Mouse (Mus musculus): ENCODE measurements around the gene Fcmr.

Gene Fcmr

GRCm38 (mm10) chr1:130857456-130857855 lies 8.0 kb upstream of the Fcmr start:
- DNase-seq (ENCODE audit: extremely low read depth, low read depth, low spot score): no peak

DNA sequence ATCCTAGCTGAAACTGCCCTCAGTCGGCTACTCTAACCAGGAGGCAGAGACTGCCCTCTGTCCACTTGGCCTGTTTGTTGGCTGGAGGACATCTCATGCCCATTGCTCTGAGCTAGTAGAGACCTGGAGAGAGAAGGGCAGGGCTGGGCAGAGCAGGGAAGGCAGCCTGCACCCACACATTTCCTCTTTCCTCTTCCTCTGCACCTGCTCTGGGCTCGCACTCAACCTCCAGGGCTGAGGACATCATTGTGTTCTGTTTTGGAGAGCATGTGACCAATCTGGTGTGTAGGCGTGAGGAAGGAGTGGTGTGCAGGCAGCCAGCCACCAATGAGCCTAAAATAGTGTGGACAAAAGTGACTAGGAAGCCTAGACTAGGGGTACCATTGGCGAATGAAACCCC lies 1.2 kb upstream of the Fcmr start:
- DNase-seq (ENCODE audit: extremely low read depth, low read depth, low spot score): no peak

DNA sequence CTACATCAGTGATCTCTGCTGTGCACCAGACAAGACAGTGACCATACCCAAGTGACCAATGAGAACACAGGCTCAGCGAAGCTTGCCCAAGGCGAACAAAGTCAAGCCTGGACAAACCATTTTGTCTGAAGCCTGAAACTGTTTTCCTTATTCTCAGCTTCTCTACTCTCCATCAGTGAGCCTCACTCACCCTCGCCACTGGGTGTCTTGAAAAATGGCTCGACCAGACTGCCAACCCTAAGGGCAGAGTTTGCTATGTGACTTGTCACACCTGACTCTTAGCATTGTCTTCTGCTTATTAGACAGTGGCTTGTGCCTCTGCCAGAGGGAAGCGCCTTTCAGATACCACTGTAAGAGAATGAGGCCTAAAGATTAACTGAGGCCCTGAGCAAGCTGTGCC lies 728 bp upstream of the Fcmr start:
- no peak for DNase-seq (ENCODE audit: extremely low read depth, low read depth, low spot score)

DNA sequence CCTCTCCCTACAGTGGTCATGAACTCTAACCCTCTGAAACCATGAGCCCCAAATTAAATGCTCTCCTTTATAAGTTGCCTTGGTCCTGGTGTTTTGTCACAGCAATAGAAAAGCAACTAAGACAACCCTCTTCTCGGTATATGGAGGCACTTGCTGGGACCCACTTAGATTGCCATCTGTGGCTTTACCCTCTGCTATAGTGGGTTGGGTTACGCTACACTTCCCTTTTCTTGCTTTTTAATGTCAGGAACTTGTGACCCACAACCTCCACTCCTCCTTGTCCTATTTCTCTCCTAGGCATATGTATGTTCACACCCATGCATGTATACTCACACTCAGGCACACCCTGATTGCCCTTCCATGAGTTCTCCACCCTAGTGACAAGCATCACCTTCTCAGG lies 7.4 kb downstream of the Fcmr start:
- no peak for DNase-seq (ENCODE audit: extremely low read depth, low read depth, low spot score)

DNA sequence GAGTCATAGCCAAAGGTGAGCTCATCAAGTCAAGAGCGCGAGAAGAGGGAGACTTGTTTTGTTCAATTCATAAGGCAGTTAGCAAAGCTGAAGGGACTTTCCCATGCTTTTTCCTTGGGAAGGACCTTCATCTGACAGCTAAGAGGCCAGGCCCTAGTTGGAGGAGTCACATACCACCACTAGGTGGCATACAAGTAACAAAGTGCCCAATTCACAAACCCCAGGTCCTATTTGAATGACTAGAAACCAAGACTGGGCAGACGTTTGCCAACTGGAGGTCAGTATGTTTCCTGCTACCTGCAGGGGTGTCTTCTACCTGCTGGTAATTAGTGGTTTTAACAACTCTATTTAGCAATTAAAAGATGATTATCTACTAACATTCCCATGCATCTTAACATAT lies 9.7 kb downstream of the Fcmr start:
- no peak for DNase-seq (ENCODE audit: extremely low read depth, low read depth, low spot score)

DNA sequence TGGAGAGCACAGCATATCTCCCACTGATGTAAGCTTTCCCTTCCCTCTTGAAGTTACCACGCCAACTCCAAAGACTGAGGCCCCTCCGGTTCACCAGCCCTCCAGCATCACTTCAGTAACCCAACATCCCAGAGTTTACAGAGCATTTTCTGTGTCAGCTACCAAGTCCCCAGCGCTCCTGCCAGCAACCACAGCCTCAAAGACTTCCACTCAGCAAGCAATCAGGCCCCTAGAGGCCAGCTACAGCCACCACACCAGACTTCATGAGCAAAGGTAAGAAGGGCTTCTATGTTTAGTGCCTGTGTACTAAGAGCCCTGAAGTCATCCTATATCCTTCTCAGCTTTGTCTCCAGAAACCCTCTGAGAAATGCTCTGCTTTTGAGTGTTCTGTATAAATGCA lies 10.4 kb downstream of the Fcmr start:
- DNase-seq (ENCODE audit: extremely low read depth, low read depth, low spot score): no peak

GRCm38 (mm10) chr1:130876931-130877509 lies 11.6 kb downstream of the Fcmr start:
- no peak for DNase-seq (ENCODE audit: extremely low read depth, low read depth, low spot score)

DNA sequence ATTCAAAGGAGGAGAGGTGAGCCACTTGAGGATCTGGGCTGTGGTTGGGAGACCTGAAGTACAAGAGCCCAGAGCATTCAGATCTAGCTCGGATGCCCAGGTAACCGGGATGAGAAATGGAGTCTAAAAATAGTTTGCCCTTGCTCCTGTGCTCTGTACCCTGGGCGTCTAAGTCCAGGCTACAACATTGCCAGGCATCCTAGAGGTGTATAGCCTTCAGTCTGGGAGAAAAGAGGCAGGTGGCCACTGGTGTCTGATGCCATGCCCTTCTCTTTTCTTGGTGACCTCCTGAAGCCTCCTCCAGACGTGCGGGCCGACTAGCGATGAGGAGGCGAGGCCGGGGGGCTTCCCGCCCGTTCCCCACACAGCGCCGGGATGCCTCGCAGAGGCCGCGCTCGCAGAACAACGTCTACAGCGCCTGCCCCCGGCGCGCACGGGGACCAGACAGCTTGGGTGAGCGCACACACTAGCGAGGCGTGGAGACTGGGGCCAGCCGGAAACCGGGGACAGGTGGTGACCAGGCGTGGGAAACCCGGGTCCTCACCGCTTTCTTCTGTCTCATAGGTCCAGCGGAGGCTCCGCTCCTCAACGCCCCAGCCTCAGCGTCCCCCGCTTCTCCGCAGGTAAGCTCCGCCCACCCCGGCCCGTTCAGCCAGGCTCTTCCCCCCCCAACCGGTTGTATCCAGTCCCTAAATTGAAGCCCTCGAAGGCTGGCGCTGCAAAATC lies 12.6 kb downstream of the Fcmr start:
- DNase-seq (ENCODE audit: extremely low read depth, low read depth, low spot score): no peak

DNA sequence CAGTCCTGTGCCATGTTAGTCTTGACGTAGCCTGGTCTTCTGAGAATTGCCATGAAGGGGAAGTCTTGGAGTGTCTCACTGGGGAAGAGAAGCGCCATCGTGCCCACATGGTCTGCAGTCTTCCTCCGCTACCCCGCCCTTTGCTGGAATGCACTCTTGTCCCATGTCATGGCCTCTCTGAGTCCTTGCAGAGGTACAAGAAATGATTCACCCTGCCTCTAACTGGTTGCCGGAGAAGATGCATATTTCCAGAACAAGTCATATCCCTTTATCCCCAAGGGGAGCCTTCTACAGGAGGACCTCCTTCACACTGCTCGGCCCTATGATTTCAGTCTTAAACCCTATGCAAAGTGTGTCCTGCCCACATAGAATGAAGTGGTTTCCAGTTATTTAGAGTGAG lies 14.5 kb downstream of the Fcmr start:
- DNase-seq (ENCODE audit: extremely low read depth, low read depth, low spot score): no peak

GRCm38 (mm10) chr1:130883146-130883545 lies 17.7 kb downstream of the Fcmr start:
- DNase-seq (ENCODE audit: extremely low read depth, low read depth, low spot score): no peak

GRCm38 (mm10) chr1:130887354-130887753 lies 21.9 kb downstream of the Fcmr start, which contains the start of gene Il24:
TSS of gene Il24 (minus strand) at chr1:130887454.
- DNase-seq (ENCODE audit: extremely low read depth, low read depth, low spot score): no peak

DNA sequence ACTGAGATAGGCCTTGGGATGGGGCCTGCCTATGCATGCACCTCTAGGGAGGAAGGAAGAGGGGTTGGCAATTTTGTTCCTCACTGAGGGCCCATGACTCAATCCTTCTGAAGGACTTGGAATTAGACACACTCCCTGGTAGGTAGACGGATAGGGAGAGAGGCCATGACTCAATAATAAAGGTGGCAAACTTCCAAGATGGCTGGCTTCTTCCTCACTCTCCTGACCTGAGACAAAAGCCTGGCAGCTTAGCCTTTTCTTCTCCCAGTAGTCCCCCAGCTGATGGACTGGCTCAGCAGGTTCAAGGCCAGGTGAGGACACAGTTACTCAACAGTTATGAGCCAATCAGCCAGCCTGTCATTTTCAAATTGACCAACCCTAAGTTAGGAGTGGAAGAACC lies 27.0 kb downstream of the Fcmr start:
- peak; percentile 96 for DNase-seq (ENCODE audit: extremely low read depth, low read depth, low spot score)

- peak; percentile 66 for DNase-seq (ENCODE audit: extremely low read depth, low read depth, low spot score)
Observed at GRCm38 (mm10) chr1:130893329-130894040, 28.0 kb downstream of the Fcmr start.

GRCm38 (mm10) chr1:130894468-130894867 lies 29.0 kb downstream of the Fcmr start:
- DNase-seq (ENCODE audit: extremely low read depth, low read depth, low spot score): no peak

GRCm38 (mm10) chr1:130902505-130902904 lies 37.0 kb downstream of the Fcmr start:
- DNase-seq (ENCODE audit: extremely low read depth, low read depth, low spot score): no peak

GRCm38 (mm10) chr1:130911401-130912010 lies 46.0 kb downstream of the Fcmr start, which contains the start of gene Il20:
TSS of gene Il20 (minus strand) at chr1:130911451.
- no peak for DNase-seq (ENCODE audit: extremely low read depth, low read depth, low spot score)

DNA sequence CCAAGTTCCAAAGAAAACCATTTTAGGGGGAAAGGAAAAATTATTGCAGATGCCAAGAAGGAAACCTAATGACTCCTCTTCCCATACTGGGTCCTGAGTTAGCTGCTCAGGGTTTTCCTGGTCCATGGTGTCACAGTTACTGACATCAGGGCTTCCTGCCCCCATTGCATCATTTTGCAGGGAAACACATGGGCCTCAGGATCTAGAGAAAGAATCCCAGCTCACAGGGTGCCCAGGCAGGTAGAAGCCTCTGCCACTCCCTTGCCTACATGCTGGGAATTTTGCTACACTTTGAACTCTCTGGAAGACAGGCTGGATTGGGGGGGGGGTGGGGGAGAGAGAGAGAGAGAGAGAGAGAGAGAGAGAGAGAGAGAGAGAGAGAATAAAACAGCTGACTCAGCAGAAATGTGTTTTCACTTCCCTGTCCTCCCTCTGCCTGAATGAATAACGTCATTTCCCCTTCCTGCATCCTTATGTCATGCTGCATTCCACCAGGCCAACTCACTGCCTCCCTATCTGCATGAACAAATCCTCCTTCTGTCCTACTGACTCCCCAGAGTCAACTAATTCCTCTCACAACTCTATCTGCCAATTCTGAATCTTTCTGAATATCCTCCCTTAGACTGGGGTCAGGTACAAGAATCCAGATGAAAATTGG lies 53.0 kb downstream of the Fcmr start:
- DNase-seq (ENCODE audit: extremely low read depth, low read depth, low spot score): no peak

- DNase-seq (ENCODE audit: extremely low read depth, low read depth, low spot score): no peak
Observed at GRCm38 (mm10) chr1:130926484-130926883, 61.0 kb downstream of the Fcmr start.

Data from fat pad, adult 2 months (tissue).